Mouse (Mus musculus) cerebellum, postnatal 25 days (tissue): ENCODE measurements at regions not wholly inside any gene's neighbourhood (a gene's known extent, or its start where the extent isn't known, plus 50 kb on each side); places are given as distances from the start of the nearest gene placed in this dataset.
"Not testable (repeated sequence)": the region's sequence is repeated elsewhere in the genome, so short reads cannot be mapped to it uniquely, and the experiment has no call there.

Source experiments
- DNase-seq, 2 experiments: peaks; one replicate each; pipeline ENCODE4 v3.0.0; 2021; ENCODE audit warnings: mixed read lengths in 2 of 2

DNA sequence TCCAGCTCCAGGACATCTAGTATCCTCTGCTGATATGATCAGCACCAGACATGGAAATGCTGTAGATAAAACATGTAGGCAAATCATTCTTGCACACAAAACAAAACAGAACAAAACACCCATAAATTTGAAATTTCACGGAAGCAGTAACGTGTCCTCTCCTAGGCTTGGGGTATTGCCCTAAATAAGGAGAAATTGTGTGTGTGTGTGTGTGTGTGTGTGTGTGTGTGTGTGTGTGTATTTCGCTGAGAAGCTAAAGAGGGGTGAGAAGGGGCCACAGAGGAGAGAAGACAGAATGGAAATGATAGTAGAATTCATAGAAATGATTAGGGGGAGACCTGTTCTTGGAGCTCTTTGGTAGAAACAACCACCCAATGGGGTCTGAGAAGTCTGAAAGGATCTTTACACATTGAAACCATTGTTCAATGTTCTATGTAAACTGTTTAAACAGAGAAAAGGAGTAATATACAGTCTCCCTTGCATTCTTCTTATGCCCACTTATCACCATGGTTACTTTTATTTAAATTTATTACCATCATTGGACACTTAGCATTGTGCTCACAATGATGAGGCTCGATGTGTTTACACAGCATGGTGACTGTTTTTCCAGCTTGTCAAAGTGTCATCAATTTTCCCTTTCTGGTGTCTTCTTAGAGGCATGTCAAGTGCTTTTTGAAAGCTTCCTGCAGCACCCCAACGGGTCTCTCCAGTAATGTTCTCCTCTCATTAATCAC is 317.3 kb upstream of the 4933412E24Rik start:
- DNase-seq = no peak

DNA sequence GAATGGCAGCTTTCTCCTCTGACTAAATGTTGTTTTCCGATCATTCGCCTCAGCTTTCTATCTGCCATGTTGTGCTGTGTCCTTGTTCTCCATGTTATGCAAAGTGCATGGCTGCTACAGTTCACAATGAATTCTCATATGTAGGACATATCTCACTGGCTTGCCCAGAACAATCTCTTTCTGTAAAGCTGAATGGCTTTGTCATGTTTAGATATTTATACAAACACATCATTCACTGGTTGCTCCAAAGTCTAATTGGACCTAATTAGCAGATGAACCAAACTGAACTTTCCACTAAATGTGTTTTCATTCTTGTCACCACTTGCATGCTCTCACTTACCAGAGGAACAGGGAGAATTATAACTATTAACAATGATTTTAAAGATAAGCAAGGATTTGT is 301.2 kb upstream of the 4933412E24Rik start:
- DNase-seq = no peak

DNA sequence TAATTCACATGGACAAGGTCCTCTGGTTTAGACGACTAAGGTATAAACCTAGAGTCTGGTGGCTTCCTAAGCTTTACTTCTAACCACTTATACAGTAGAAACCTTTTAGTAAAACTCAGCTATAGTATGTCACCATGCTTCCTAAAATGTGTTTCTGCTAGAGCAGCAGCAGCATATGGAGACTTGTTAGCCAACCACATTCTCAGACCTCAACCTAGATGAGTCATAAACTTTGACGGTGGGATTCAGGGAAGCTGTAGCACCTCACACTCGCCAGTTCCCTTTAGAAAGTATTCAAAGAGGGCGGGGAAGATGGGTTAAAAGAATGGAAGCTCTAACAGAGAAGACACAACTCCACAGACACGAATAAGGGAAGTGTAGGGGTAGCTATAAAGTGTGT is 298.8 kb upstream of the 4933412E24Rik start:
- DNase-seq = no peak

DNA sequence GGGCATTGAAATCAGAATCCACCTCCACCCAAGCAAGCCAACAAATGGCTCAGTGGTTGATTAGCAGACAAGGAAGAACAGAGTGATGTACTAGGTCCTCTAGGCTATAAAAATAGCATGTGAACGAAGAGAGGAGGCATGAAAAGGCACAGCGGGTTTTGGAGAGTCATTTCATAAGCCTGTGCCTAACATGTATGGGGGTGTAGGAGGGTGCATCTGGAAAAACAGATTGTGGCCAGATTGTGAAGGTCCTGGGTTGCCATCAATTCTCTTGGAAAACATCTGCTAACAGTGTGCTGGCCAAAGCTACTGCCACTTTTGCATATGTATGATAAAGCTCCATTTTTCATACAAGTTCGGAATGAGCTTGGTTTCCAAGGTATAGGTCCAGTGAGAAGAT is 293.5 kb upstream of the 4933412E24Rik start:
- no peak for DNase-seq

DNA sequence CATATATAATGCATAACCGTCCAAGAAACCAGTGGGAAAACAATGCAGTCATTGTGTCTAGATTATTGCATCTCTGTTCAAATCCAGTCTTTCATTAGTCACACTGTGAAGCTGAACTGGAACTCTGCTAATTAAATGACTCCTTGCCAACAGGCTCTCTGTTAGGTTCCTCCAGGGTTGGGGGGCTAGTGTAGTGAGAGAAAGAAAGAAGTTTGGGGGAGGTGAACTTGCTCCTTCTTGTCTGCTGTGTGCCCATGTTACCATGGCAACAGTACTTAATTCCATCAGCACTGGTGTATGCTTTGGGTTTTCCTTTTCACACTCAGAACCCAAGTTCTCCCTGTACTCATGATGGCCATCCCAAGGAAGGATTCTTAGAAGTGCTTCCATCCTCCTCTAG is 292.6 kb upstream of the 4933412E24Rik start:
- DNase-seq = no peak

DNA sequence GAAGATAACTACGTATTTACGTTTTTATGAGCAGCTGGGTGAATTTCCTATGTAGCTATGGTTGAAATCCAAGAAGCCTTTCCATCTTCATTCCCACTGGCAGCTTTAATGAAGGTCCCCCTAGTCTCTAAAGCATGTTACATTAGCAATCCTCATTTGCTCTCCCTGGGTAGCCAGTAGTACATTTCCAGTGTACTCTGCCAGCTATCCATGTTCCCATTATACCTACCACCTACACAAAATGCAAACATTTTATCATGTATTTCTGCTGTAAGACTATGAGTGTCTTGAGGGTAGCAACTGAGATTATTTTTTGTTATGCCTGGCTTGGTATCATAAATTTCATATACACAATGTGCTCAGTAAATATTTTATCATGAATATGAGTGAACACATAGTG is 291.7 kb upstream of the 4933412E24Rik start:
- DNase-seq = no peak

DNA sequence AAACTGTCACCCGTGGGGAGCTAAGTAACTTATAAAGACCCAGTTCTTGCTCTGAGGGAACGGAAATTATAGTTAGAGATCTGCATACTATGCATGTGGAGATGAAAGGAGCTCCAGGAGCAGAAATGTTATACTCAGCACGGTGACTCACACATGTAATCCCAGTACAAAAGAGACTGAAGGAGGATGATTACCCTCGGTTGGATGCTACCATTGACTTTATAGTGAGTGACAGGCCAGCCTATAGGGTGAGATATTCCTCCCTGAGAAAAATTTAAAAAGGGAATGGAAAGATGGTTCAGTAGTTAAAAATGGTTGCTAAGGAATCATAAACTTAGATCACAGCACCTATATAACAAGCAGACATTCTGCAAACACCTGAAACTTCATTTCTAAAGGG is 287.1 kb upstream of the 4933412E24Rik start:
- DNase-seq = no peak

DNA sequence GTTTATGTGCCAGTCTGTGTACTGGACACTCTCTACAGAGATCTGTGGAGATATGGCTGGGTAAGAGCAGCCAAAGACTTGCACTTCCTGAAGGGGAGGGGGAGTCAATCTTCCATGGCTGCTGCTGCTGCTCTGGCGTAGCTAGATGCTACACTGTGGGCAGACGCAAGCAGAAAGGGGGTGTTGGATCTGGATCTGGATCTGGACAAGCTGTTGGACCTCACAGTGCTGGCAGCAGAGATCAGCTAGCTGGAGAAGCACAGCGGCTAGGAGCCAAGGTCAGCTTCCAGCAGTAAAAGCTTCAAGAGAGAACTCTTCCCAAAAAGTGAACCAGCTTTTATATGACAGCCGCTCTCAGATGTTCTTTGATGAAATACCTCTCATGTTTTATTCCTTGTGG is 285.5 kb upstream of the 4933412E24Rik start:
- peak in 1 of 2 experiments; percentile 3 for DNase-seq

DNA sequence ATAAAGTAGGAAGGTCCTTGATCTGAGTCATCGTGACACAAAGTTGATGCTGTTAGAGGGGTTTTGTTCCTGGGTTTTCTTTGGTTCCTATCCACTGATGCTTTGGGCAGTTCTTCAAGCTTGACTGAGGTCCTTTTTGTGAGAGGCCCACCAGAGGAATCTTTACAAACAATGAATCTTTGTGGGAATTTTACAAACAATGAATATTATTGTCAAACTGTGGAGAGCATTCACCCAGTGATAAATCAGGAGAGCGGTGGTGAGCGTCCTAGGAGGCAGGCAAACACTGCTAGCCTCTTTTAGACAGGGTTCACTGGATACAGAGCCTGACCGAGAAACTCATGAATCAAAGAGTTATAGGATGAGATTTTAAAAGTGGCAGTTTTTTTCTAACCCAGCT is 268.9 kb upstream of the 4933412E24Rik start:
- DNase-seq = no peak

DNA sequence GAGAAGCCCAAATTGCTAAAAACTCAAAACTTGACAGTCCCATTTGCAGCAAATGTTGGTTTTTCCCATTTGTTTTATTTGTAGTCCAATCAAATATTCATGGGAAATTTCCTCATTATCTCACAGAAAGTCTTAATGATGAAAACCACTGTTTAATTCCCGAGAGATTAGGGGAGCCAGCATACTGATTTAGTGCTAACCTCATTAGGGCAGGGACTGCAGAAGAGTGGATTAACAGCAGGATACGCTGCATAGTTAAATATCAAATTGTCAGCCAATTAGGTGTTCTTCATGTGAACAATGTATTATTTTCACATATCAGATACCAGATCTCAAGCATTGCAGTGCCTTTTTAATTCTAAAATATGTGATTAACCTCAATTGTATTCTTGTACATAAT is 264.0 kb upstream of the 4933412E24Rik start:
- no peak for DNase-seq

DNA sequence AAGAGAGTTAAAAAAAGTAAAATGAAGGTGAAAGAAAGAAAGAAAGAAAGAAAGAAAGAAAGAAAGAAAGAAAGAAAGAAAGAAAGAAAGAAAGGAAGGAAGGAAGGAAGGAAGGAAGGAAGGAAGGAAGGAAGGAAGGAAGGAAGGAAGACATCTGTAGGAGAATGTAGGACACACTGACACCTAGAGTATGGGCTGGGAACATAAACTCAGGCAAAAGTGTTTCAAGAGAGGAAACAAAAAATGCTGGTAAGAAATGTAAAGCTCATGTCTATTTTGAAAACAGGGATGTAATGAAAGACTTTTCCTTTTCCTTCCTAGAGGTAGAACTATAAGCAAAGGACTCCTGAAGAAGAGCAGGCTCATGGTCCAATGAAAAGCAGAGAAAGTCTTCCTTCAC is 237.2 kb upstream of the 4933412E24Rik start:
- DNase-seq = not testable (repeated sequence)

DNA sequence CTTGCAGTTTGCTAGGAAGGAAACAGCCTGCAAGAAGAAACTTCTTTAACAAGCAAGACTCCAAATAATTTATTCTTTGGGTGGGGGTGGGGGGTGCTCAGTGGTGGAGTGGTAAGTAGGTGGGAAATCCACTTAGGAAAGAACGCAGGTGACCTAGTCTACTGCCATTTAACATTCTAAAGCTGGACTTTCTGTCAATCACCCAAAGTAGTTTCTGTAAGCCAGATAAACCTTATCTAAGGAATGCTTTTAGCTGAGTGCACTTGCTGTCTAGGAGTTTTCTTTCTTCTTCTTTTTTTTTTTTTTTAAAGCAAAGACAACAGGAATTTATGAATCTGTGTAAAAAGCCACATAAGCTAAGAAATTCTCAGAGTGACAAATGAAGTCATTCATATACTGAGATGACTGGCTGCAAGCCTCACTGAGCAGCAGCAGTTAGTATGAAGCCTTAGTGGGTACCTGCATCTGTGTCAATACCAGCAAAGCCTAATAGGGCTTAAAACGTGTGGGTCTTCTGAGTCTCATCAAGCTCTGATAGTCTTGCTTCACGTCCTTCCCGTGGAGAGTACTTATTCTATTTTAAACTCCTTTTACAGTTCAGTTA is 210.0 kb upstream of the 4933412E24Rik start:
- DNase-seq = no peak

DNA sequence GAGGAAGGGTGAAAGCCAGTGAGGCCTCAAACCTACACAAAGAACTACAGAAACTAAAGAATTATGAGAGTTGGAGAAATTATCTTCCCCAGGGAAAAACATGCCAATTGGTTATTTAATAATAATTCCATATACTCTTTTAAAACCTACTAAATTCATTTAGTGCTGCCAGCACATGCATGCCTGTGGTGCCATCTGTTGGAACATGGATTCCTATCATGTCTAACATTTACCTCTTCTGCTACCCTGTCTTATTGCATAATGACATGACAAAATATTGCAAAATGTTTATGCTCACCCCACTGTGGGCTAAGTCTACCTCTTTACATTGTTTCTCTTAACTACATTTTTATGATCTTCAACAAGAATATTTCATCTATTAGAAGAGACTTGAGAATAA is 178.7 kb upstream of the 4933412E24Rik start:
- DNase-seq = no peak

DNA sequence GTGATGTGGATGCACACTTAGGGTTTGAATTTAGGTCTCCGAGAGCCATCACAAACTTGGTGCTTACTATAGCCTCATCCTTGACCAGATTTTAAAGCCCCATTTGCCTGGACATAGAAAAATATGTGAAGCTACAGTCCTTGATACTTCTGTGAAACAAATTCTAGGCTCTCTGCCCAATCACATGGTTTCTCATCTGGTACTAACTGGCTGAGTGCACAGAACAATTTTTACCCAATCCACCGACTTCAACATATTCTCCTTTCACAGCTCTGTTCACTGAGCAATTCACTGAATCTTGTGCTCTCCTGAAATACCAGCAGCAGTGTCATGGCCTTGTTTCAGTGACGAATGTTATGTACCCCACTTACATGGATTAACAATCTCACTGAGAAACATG is 176.7 kb upstream of the 4933412E24Rik start:
- no peak for DNase-seq

DNA sequence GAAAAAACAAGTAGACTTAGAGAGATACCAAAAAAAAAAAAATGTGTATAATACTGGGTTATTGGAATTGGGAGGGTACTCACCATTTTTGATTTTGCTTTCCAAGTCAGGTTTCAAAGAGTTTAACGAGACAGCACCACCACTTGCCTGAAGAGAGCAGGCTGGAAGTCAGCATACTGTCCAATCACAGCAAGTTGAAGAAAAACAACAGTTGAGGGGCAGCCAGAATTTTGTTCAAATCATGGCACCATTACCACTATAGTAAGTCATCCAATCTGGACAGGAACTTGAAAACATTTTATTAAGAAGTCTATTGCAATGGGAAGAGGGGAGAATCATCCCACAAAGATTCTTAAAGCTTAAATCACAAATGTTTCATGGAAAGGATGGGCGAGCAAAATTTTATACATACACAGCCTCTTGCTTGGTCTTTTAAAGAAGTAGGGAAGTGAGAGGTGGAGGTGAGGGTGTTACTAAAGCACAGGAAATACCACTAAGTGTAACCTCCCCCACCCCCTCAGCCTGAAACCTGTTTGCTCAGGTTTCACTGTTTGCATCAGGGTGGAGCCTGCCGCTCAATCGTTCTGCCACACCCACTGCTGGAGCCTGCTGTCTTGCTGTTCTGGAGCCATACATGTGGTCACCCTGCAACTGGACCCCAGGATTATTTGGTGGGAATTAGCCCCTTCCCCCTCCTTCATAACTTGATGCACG is 170.7 kb upstream of the 4933412E24Rik start:
- DNase-seq = no peak

DNA sequence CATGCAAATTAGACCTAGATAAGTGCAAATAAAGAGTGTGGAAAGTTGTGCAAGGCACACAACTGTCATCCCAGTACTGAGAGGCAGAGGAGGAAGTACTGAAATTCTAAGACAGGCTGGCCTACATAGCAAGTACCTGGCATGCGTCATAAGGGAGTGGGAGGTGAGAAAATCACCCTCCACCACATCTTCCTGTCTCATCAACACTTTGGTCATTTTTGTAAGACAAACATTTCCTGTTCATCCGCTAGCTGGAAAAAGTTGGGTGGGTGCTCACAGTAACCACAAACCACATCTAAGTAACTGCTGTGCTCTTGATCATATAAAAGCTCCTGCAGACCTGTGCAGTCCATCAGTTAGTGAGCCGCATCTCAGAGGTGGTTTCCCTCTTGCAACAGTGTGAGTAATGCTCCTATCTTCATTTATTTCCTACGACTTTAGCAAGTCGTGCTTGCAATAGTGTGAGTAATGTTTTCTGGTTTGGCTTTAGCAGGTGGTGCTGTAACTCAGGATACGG is 125.2 kb upstream of the 4933412E24Rik start:
- DNase-seq = no peak

DNA sequence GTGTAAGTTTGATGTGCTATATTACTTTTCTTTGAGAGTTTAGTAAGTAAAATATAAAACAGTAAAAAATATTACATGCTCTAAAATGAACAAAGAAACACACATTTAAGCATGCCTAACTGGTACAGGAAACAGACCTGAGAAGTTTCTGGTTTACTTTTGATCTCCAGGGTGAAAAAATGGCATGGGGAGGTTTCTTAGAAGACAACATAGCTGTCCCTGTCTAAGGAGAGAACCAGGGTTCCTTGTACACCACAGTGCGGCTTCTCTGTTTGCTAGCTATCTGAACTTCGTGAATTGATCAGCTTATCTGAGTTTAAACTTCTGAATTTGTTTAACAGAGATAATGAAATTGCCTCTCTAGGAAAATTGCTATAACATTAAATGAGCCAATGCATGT is 120.3 kb upstream of the 4933412E24Rik start:
- DNase-seq = no peak

DNA sequence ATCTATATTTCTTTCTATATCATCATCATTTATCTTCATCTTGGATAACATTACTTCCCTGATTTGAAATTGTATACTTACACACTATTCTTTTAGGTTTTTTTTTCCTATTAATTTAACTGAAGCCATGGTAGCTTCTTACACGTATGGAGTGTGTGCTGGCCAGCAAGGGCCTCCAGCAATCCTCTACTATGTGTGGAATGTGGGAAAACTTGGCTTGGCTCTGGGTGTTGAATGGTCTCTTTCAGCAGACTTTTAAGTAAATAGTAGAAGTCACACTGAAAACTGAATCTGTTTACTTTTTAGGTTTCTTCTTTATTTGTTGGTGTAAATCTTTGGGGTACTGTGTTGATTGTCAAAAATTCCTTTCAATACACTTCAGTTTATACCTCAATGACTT is 118.1 kb upstream of the 4933412E24Rik start:
- DNase-seq = no peak

DNA sequence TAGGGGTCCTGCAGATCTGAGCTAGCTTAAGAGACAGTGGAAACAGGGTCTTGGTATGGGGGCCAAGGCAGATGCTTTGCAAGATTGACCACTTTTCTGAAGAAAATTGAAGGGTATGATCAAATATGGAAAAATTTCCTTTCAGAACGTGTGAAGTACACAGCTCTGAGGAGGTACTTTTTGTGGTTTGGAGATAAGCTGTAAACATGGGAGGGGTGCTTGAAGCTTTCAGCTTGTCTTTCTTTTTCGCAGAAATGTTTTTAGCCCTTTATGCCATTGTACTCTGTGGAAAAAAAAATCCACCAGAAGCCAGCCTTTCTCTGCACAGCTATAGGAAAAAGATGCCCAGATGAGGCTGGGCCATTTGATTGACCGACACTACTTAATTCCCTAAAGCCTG is 116.3 kb upstream of the 4933412E24Rik start:
- no peak for DNase-seq

DNA sequence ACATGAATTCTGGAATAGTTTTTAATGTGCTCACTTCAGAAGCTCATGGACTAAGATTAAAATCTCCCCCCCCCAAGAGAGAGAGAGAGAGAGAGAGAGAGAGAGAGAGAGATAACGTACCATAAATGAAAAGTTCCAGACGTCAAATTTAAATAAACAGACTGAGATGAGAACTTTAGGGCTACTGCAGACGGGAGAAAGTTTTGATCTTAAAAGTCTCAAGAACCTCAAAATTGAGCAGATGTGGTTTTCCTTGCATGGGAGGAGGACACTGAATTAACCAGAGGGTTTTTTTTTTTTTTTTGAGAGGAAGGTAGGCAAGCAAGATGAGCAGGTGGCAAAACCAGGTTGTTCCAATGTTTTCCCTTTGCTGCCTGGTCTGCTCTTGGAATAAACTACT is 108.0 kb upstream of the 4933412E24Rik start:
- no peak for DNase-seq

DNA sequence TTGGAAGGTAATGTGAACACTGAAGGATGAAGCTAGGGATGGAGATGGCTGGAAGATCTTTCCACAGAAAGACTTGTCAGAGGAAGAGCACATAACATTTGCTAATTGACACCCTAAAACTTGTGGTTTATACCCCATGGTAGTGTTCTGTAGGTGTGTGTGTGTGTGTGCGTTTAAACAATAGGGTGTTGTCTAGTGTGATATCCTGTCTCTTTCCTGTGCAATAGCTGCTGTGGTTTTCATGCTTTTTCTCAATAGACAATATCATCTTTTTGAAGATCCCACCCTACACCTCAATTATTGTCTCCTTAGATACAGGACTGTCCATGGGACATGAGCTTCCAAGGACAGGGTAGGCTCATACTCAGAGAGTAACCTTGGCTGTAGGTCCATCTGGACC is 103.5 kb upstream of the 4933412E24Rik start:
- DNase-seq = no peak

DNA sequence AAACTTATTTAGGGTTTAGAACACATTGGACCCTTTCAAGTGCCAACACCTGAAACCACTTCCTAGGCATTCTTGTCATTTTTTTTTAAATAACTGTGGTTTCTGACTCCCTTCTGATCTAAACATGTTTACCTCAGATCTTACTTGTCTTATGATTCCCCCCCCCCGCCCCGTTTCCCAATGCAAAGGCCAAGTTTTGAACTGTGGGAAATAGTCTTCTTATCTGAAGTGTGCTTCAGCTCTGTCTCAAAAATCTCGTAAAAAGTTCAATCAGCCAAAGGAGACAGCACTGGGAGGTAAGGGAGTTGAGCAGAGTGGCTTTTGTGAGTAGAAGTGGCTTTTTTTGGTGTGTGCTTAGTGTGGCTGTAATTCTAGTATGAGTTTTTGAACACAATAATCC is 95.5 kb upstream of the 4933412E24Rik start:
- no peak for DNase-seq

DNA sequence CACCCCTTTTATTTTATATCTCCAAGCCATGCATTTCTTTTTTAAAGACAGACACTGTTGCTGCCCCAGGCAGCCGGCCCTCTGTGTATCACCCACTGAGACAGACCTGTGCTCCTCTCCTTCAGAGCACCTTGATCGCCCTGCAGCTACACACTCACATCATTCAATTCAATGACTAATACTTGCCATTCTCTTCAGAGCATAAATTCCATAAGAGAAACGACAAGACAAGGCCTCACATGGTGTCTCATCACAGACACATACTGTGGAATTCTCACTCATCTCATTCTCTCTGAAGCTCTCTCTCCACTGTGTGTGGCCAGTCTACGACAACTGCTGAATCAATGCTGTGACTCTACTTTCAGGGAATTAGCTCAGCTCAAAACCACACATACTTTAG is 94.6 kb upstream of the 4933412E24Rik start:
- DNase-seq = no peak

DNA sequence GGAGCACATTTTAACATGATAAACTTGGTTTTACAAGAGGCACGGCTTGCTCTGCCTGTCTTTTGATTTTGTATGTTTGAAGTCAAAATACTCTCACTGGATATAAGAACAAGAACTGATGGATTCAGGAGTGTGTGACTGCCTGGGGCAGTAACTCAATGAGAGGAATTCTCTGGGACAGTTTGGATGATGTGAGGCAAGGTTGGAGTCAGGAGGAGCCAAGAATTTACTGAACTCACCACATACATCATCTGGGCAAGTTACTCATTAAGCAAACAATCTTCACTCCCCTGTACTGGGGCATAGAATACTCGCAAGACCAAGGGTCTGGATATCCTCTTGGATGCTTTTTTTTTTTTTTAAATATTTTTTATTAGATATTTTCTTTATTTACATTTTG is 87.7 kb upstream of the 4933412E24Rik start:
- DNase-seq = no peak
